Mouse (Mus musculus): ENCODE measurements at regions not wholly inside any gene's neighbourhood (a gene's known extent, or its start where the extent isn't known, plus 50 kb on each side); places are given as distances from the start of the nearest gene placed in this dataset.
A peak's percentile ranks its signal among the peaks of the same experiment; 100 is the strongest.

DNA sequence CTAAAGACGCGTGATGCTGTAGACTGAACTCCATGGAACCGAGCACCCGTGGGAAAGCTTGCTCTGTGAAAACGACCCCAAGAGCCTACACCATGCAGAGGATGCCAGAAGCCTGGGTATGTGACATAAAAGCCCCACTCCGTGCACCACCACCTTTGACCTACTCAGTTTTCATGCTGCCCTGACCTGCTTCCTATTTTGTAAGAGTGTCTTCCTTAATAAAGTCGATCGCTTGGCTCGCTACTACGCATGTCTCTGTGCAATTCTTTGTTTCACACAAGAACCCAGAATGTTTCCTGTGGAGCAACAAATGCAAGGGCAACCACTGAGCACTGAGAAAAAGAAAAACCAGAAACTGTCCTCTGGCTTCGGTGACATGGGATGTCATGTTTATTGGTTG, 60.5 kb downstream of the Sec61b start:
- intact Hi-C loops (cut with DNase I) = no loop called here
- DNase-seq (ENCODE audit: low spot score in 2 of 2) = no peak

DNA sequence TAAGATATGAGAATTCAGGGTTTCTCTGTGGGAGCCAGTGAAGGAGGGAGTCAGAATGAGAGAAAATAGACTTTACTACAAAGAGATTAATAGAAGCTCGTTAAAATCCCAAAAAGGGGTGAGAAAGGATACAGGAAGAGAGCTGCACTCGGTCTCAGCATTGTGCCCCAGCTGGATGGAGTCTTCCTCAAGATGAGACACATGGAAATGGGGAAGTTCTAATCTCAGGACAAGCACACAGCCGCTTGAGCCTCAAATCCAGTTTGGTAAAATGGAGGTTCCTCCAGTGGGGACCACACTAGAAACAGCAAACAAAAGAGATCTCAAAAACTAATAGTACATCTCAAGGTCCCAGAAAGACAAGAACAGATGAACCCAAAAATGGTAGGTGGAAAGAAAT, 93.2 kb downstream of the Sec61b start:
- intact Hi-C loops (cut with DNase I) = no loop called here
- DNase-seq (ENCODE audit: low spot score in 2 of 2) = no peak

DNA sequence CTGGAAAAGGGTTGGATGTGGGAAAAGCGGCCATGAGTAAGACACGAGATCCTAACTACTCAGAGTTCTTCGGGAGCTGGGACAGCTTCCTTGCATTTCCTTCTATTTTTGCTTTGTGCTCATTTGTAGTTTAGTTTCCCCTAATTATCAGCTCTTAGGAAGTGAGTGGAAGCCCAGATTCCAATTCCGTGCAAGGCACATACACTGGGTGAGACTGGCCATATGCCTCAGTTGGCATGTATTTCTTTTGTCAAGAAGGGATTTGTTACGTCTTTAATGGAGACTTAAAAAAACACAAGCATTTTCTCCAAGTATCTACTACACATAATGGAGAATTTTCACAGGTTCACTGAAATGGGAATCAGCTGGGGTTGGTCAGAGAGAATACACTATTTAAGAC, 96.4 kb downstream of the Sec61b start:
- no peak for DNase-seq (ENCODE audit: low spot score in 2 of 2)
- intact Hi-C loops (cut with DNase I) = no loop called here

DNA sequence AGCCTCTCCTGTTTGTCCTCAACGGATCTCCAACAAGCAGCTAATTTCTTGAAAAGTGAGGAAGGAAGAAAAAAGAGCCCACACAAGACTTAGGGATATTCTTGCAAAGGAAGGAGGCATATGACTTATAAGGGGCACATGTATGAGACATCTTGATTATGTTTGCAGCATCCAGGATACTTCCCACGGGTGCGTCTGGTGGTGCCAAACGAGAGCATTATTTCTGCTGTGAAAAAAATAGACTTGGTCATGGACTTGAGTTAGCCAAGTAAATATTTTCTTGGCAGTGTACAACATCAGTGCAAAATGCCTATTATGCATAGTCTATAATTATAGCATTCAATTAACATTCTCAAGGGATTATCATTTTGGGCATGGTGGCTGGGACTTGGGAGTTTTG, 101.6 kb downstream of the Sec61b start:
- no peak for DNase-seq (ENCODE audit: low spot score in 2 of 2)
- intact Hi-C loops (cut with DNase I) = no loop called here

DNA sequence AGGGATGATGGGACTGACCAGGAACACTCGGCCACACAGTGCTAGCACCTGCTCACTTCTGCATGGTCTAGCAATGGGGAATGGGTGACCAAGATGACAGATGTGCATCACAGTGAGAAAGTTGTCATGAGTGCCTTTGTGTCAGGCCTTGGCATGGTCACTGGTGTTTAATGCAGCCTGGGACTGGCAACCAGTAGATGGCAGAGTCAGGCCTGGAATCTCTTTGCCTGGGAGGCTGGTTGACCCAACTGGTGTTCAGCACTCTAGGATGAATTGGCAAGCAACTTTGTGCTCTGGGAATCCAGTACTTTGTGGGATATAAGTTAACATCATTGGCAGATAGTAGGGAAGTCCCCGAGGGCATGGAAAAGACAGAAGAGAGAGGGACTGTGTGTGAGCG, 103.0 kb downstream of the Sec61b start:
- intact Hi-C loops (cut with DNase I) = no loop called here
- peak; percentile 28 to 44 for DNase-seq (ENCODE audit: low spot score in 2 of 2)

DNA sequence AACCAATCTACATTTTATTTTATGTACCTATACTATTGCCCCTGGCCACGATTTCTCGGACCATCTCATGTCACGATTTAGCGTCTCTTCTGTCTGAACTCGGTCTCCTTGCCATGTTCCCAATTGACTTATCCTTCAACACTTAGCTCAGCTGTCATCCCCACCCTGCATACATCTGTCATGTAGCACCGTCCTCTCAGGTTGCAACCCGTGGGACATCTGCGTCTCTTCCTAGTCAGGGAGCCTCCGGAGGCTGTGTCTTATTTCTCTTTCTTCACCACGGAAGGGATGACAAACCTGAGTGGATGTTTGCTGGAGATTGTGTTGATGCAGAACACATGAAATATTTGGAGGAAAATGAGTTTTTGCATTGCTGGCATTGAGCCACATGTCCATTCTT, 104.2 kb downstream of the Sec61b start:
- DNase-seq (ENCODE audit: low spot score in 2 of 2) = no peak
- intact Hi-C loops (cut with DNase I) = no loop called here

DNA sequence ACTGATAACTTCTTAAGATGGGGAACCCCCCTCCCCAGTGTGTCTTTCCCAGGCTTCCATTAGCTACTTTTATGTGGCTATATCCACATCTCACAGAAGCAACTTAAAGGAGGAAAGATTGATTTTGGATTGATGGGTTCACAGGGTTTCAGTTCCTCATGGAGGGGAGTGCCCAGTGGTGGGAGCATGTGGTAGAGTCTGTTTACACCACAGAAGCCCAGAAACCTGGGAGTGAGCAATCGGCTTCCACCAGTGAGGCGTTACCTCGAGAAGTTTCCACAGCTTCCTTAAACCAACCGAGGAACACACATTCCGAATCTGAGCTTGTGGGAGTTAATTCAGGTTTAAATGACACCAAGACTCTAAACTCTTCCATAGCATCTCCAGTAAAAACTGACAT, 106.1 kb downstream of the Sec61b start:
- intact Hi-C loops (cut with DNase I) = no loop called here
- DNase-seq (ENCODE audit: low spot score in 2 of 2) = no peak

DNA sequence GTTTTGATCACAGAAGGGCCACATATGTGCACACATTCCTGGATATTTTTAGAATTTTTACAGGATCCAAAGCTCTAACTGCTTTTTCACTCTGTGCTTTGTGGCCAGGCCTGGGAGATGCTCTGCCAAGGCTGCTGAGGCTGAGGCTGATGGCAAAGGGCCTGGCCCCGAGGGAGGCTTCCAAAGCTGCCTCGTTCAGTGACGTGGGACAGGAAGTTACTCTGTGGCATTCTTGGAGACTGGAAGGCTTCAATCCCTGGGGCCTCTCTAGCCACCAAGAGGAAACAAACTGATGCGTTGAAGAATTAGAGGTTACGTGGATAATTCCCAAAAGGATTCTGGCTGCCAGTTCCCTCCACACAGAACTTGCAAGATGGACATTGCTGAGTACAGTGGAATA, 112.8 kb downstream of the Sec61b start:
- intact Hi-C loops (cut with DNase I) = no loop called here
- no peak for DNase-seq (ENCODE audit: low spot score in 2 of 2)

DNA sequence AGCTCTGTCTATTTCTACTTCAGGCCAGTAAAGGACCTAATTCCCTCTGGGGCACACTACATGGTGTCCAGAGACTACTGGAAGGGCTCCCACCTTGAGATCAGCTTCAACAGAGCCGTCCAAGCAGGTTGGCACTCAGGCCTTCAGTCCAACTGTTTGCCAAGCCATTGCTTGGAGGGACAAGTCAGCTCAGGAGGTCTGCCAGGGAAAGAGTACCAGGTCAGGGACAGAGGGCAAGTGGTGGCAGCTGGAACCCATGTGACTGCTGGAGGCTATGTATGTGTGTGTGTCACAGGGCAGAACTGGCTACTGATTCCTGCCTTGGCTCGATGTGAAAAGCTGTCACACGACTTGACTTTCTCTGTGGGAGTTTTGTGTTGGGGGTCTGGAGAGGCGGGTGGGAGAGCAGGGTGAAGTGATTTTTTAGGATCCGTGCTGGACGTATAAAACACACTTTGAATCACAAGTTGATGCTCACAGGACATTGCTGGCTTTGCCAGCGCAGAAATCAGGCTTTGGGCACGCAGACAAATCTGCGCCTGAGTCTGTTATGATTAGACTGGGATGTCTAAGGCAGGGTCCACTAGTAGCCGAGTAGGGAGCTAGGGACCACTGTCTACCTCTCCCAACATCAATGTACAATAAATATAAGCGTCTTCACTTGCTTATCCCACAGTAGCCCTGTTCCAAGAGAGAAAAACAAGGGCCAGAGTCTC, 118.0 kb downstream of the Sec61b start:
- DNase-seq (ENCODE audit: low spot score in 2 of 2) = no peak
- intact Hi-C loops (cut with DNase I) = no loop called here

DNA sequence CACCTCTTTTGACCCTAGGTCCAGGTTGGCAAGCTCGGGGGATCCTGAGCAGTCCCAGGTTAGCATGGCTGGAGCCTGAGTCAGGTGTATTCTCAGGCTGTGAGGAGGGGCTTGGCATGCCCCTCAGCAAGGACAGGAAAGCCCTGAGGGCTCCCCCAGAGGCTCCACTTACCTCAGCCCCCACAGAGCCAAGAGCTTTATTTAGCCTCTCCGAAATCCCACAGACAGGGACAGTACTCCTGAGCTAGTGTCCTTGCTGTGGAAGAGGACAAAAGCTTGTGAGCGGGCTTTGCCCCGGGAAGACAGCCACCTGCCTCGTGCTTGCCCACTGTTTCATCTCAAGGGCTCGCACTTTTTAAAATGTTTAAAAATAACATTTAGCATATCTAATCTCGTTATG, 118.7 kb downstream of the Sec61b start:
- DNase-seq (ENCODE audit: low spot score in 2 of 2) = no peak
- intact Hi-C loops (cut with DNase I) = no loop called here

DNA sequence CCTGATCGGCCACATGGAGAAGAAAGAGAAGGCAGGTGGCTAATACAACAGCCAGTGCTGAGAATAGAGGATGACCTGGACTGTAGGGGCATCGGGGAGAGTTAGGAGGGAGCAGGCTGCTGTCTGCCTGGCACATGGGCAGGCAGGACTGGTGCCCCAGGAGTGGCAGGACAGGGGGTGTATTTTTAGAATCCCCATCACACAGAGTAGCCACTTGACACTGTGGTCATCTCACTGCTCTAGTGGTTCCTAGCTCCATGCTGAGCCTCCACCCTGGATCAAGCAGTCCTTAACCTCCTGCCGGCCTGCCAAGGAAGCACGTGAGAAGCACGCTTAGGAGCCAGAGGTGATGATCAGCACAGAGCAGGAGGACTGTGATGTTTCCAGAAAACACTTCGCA, 119.7 kb downstream of the Sec61b start:
- no peak for DNase-seq (ENCODE audit: low spot score in 2 of 2)
- intact Hi-C loops (cut with DNase I) = no loop called here

DNA sequence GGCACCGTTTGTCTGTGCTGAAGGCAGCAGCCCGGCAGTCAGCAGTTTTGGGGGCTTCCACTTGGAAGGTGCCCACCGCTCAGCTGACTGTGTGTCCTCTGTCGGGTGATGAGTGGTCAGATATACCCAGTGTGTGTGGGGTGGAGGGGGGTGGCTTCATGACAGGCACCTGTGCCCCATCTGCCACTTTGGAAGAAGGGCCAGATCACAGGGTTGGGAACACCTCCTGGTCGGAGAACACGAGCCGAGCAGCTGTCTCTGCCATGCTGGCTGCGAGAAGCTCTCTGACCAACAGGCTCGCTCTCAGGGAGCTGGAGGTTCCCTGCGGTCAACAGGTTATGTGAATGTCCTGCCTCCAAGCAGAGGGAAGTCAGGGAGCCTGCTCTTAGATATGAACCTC, 121.4 kb downstream of the Sec61b start:
- DNase-seq (ENCODE audit: low spot score in 2 of 2) = no peak
- intact Hi-C loops (cut with DNase I) = no loop called here

DNA sequence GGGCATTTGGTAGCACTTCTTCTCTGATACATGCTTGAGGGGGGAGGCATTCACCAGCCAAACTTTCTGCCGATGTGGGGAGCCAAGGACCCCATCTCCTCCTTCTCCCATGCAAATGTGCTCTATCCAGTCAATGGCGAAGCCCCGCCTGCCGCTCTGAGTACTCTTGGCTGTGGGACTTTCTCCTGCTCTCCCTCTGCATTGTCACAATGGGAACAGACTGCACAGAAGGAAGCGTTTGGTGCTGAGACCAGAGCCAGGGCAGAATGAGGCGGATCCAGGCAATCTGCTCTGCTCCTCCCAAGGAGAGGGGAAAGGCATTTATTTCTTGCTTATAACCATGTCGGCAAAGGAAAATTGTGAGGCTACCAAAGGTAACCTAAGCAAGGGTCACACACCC, 123.1 kb downstream of the Sec61b start:
- intact Hi-C loops (cut with DNase I) = no loop called here
- peak; percentile 33 to 47 for DNase-seq (ENCODE audit: low spot score in 2 of 2)

DNA sequence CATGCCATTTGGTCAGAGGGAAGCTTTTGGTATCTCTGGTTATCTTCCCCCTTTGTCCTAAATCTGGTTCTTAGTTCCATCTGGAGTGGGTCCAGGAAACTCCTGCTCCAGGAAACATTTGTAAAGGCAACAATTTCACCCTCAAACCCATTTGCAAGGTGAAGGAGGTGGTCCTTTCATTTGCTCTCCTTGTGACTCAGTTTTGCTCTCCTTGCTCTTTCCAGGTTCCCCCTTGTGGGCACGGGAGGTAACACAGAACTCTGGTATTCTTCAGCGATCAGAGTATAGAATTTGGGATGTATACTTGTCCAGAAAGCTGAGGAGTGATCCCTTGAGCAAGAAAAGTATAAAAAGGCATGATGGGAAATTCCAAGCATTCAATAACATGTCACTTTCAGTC, 123.8 kb downstream of the Sec61b start:
- DNase-seq (ENCODE audit: low spot score in 2 of 2) = peak in 1 of 2 experiments; percentile 64
- intact Hi-C loops (cut with DNase I) = no loop called here

DNA sequence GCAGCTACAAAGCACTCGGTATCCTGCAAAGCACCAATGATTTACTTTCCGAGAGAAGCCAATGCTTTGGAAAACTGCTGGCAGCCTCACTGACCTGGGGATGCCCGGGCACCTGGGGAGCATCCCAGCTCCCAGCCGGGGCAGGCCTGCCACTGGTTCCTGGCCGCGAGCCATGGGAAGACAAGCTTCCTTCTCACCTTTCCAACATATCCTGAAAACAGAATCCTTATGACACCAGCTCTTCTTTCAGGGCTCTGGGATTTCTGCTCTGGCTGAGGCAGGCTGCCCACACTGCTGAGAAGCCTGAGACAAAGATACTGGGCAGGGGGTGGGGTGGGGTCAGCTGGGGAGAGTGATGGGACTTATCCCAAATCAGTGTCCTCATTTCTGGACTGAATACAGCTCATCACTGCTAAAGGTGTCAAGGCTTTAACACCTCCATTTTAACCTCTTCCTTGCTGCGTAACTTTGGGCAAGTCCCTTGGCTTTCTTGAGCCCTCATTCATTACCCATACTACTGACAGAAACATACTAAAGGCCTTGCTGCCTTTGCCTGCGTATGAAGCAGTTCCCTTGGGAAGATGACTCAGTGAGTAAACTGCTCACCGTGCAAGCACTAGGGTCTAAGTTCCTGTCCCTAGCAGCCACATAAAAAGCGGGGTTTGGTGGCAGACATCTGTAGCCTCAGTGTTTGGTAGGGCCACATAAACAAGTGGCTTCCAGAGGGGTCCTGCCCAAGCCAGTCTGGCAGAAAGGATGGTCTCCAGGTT, 127.0 kb downstream of the Sec61b start:
- DNase-seq (ENCODE audit: low spot score in 2 of 2) = no peak
- intact Hi-C loops (cut with DNase I) = loop anchor here (5.0 to 10.0 kb wide), 2 partner anchors 213 to 446 kb away; partner anchors contain the start of gene Nr4a3

DNA sequence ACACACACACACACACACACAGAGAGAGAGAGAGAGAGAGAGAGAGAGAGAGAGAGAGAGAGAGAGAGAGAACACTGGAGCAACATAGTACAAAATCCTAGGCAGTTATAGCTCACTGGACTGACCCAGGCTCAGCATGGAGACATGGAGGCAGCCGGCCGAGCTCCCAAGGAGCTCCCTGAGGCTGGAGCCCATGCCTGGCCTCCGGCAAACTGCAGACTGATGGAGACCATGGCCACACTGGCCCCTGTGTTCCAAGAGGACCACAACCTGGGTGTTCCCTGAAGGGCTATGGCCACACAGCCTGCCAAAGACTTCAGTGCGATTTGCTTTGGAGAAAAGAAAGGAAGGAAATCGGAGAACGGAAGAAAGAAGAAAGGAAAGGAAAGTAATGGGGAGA, 128.9 kb downstream of the Sec61b start:
- no peak for DNase-seq (ENCODE audit: low spot score in 2 of 2)
- intact Hi-C loops (cut with DNase I) = loop anchor here (5.0 to 10.0 kb wide), 2 partner anchors 211 to 444 kb away; partner anchors contain the start of gene Nr4a3

DNA sequence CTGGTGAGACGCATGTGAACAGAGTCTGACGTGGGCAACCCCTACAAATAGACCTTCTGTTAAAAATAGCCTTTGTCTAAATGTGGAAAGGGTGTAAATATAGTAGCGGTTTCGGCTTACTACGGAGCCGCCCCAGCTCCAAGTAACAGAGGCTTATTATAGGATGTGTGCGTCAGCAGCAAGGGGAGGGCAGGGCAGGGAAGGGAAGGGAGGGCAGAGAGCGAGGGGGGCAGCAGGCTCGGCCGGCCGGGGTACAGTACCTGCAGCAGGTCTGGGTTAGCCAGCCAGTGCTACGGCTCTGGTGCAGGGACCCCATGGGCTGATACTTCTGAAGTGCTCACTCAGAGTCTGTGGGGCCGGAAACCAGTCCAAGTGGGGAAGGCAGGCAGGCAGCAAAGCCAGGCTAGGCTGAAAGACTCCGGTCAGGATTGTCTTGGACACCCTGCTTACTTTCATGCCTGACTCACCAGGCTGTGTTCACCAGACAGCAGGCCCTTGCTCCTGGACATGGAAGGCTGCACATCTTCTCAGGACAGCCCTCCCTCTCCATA, 129.5 kb downstream of the Sec61b start:
- DNase-seq (ENCODE audit: low spot score in 2 of 2) = peak; percentile 47 to 68
- intact Hi-C loops (cut with DNase I) = loop anchor here (5.0 to 10.0 kb wide), 2 partner anchors 211 to 443 kb away; partner anchors contain the start of gene Nr4a3

DNA sequence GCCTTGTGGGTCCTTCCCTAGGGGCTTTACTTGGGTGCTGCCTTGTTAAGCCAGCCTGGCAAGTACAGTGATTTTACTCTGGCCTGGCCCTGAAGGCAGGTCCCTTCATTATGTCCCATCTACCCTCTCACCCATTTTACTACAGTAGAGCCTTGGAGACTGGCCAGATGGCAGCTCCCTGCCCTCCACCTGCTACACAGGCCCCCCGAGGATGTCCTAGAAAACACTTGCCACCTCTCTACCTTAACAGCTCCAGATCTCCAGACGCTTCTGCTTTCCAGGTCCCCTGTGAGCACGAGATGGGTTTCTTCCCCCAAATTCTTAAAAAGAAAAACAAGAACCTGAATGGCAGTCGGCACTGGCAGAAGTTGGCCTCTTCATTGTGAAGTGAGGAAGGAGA, 131.2 kb downstream of the Sec61b start:
- no peak for DNase-seq (ENCODE audit: low spot score in 2 of 2)

DNA sequence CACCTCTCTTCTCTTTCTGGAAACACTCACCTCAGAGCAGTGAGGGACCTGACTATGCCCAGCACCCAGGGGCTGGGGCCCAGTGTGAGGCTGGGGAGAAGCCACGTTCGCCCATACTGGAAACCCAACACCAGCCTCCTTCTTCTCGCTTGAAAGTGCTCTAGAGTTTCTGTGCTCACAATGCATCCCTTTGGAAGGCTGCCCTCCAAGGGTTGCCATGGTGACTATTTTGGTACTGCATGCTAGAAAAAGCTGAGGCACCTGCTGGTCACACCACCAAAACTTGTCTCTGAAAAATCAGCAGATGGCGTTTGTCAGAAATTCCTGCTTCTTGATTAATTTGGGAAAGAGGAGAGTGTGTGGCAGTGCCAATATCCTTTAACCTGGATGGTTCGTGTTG, 134.2 kb downstream of the Sec61b start:
- intact Hi-C loops (cut with DNase I) = loop anchor here (10.0 kb wide), 1 partner anchor 206 kb away; no protein-coding TSS in a partner anchor
- peak; percentile 91 to 97 for DNase-seq (ENCODE audit: low spot score in 2 of 2)

More for the DNA sequence above, 131.2 kb downstream of the Sec61b start:
- intact Hi-C loops (cut with DNase I) = loop anchor here (10.0 kb wide), 1 partner anchor 209 kb away; no protein-coding TSS in a partner anchor

DNA sequence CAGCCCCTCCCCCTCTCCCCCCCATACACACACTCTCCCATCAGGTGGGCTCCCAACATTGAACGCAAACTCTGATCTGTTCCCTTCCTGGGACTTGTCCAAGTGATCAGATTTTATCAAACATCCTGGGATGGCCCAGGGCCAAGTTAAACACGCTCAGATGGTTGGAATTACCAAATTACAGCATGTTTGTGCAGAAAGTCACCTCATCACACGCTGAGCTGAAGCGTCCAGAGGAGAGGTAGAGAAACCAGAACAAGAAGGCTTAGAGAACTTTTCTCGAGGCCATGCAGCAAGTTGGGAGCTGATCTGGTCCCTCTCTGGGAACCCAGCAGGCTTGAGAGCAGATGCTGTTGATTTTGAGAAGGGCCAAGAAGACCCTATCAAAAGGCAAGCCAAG, 136.5 kb downstream of the Sec61b start:
- no peak for DNase-seq (ENCODE audit: low spot score in 2 of 2)
- intact Hi-C loops (cut with DNase I) = no loop called here

DNA sequence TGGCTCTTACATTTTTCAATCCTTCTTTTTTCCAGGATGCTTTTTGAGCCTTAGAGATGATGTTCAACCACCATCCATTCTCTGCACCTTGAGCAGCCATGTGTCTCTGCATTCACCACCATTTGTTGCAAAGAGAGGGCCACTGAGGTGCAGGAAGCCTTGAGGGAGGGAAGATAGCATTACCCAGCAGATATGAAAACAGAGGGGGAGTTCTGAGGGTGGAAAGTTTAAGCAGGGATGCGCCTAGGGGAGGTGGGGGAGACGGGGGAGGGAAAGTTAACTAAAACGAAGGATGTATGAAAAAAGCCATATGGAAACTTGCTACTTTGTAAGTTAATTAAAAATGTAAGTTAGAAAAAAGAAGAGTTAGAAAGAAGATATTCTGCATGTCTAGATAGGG, 142.1 kb downstream of the Sec61b start:
- intact Hi-C loops (cut with DNase I) = no loop called here
- no peak for DNase-seq (ENCODE audit: low spot score in 2 of 2)

All from left cerebral cortex, postnatal 14 days (tissue).